Mouse (Mus musculus) heart, adult 2 months (tissue): Measurements from ENCODE around the gene Bach2.

Source experiments
- CTCF ChIP-seq: fragments of 200-600 bp; IDR thresholded peaks from 2 replicates; pipeline ENCODE4 v1.8.1; 2022; ENCODE audit warnings: antibody characterized with exemption, mild to moderate bottlenecking, moderate library complexity
- POLR2A ChIP-seq: fragments of 200-500 bp; IDR thresholded peaks from 2 replicates; pipeline ENCODE4 v1.6.1; 2011; ENCODE audit warnings: mild to moderate bottlenecking, low read depth, low read length, control low read depth; ENCODE audit not compliant: insufficient read depth

DNA sequence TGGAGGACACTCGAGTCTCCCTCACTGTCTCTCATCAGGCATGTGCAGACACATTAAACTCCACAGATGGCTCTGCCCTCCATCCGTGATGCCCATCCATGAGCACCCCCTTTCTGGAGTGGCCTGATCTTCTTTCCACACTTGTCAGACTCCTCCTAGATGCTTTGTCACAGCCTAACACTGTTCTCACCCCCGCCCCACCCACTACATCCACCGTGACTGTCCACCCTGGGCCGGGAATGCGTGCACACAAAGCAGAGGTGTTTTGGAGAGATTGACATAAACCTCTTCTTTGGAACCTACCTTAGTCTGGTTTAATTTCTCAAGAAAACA, 202.1 kb downstream of the Bach2 start:
- no peak for TF ChIP-seq POLR2A
- no peak for TF ChIP-seq CTCF
